Mouse (Mus musculus): ENCODE results near the gene 1700024P04Rik. TPM values are rescaled to one million over a fixed set of nuclear protein-coding genes. Genes with fewer than 3 reads are reported as not detected.

1700024P04Rik gene
- polyA plus RNA-seq (2012; rRNA removed), result not detected in 2 replicates

GRCm38 (mm10) chr13:98984465-98984864, at the start of gene 1700024P04Rik:
Gene 1700024P04Rik, minus strand, starts transcription at chr13:98984565.

Other genes with a start within 250 kb of the 1700024P04Rik start
- 28.7 and 30.6 TPM in 2 replicates for gene Fcho2, start 169.1 kb downstream of the 1700024P04Rik start, polyA plus RNA-seq (2012; rRNA removed)
- 53.8 and 60.4 TPM in 2 replicates for gene Tnpo1, start 58.2 kb downstream of the 1700024P04Rik start, polyA plus RNA-seq (2012; rRNA removed)
- gene Zfp366, start 200.3 kb upstream of the 1700024P04Rik start, polyA plus RNA-seq (2012; rRNA removed), result 1.7 and 2.3 TPM in 2 replicates

Data from central nervous system, embryonic 14 days (tissue).